Mouse (Mus musculus) cerebellum, adult 2 months (tissue): ENCODE results near the gene Tsen15.

Experiments used
- CTCF ChIP-seq: fragments of 200-500 bp; IDR thresholded peaks from 2 replicates; pipeline ENCODE4 v1.5.1; 2011; ENCODE audit warnings: low read depth, mild to moderate bottlenecking, control low read depth, low read length, moderate library complexity, borderline replicate concordance; ENCODE audit not compliant: insufficient read depth
- POLR2A ChIP-seq: fragments of 200-500 bp; IDR thresholded peaks from 2 replicates; pipeline ENCODE4 v1.6.1; 2011; ENCODE audit warnings: low read length, control low read depth, borderline replicate concordance; ENCODE audit not compliant: insufficient read depth

GRCm38 (mm10) chr1:152416306-152416904 lies 29.9 kb upstream of the Tsen15 start:
- TF ChIP-seq POLR2A (no peak), CTCF (no peak)
